Mouse (Mus musculus) CD8-positive naive resting alpha-beta T cell, adult 2 months (primary cell): ENCODE data around the gene Cntn1.
"Not testable (repeated sequence)": the region's sequence is repeated elsewhere in the genome, so short reads cannot be mapped to it uniquely, and the experiment has no call there.

Experiments used
- DNase-seq, 2 experiments: peaks; one replicate each; pipeline ENCODE4 v3.0.0; 2022; ENCODE audit warnings: low read depth in 2 of 2, low spot score in 2 of 2

Cntn1 gene

GRCm38 (mm10) chr15:92264980-92265707 lies 214.2 kb downstream of the Cntn1 start:
- no peak for DNase-seq

GRCm38 (mm10) chr15:92268341-92268740 lies 217.4 kb downstream of the Cntn1 start:
- DNase-seq = no peak

GRCm38 (mm10) chr15:92268741-92269322 lies 217.9 kb downstream of the Cntn1 start:
- no peak for DNase-seq

- DNase-seq = no peak
Observed at GRCm38 (mm10) chr15:92271801-92272365, 220.9 kb downstream of the Cntn1 start.

GRCm38 (mm10) chr15:92276826-92277225 lies 225.9 kb downstream of the Cntn1 start:
- DNase-seq = no peak

GRCm38 (mm10) chr15:92277984-92278383 lies 227.0 kb downstream of the Cntn1 start:
- no peak for DNase-seq

- DNase-seq = no peak
Observed at GRCm38 (mm10) chr15:92280966-92281365, 230.0 kb downstream of the Cntn1 start.

- no peak for DNase-seq
Observed at GRCm38 (mm10) chr15:92287616-92288015, 236.7 kb downstream of the Cntn1 start.

GRCm38 (mm10) chr15:92296479-92296878 lies 245.5 kb downstream of the Cntn1 start:
- DNase-seq = no peak

- no peak for DNase-seq
Observed at GRCm38 (mm10) chr15:92302796-92303195, 251.8 kb downstream of the Cntn1 start.

GRCm38 (mm10) chr15:92304221-92304620 lies 253.3 kb downstream of the Cntn1 start:
- DNase-seq = no peak

GRCm38 (mm10) chr15:92321959-92322358 lies 271.0 kb downstream of the Cntn1 start:
- DNase-seq = no peak

- no peak for DNase-seq
Observed at GRCm38 (mm10) chr15:92327111-92327510, 276.1 kb downstream of the Cntn1 start.

- DNase-seq = no peak
Observed at GRCm38 (mm10) chr15:92340253-92340652, 289.3 kb downstream of the Cntn1 start.

GRCm38 (mm10) chr15:92341424-92341823 lies 290.5 kb downstream of the Cntn1 start:
- no peak for DNase-seq

GRCm38 (mm10) chr15:92344136-92344869 lies 293.3 kb downstream of the Cntn1 start:
- DNase-seq = no peak

- no peak for DNase-seq
Observed at GRCm38 (mm10) chr15:92347426-92347825, 296.5 kb downstream of the Cntn1 start.

- no peak for DNase-seq
Observed at GRCm38 (mm10) chr15:92347902-92348301, 296.9 kb downstream of the Cntn1 start.

- DNase-seq = not testable (repeated sequence)
Observed at GRCm38 (mm10) chr15:92348453-92348852, 297.5 kb downstream of the Cntn1 start.

- DNase-seq = no peak
Observed at GRCm38 (mm10) chr15:92364153-92364552, 313.2 kb downstream of the Cntn1 start.

- no peak for DNase-seq
Observed at GRCm38 (mm10) chr15:92364592-92364991, 313.6 kb downstream of the Cntn1 start.
